Comparison of ENCODE assay signal across 24 mouse cellular contexts in the genomic region with DNA sequence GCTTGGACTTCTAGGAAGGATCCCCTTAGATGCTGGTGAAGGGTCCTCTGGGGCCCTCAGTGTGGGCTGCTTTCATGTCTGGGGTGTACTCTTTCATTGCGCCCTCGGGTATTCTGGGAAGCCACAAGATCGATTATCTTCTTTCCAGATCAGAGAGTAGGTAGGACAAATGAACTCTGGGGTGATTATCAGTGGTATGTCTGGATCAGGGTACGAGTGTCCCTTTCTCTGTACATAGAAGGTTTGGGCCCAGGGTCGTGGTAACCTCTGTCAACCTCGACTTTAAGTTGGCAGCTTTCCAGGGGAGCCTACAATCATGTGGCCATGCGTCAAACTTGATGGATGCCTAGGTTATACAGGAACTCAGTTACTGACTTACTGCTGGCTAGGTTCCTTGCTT. TPM values are rescaled to one million over a fixed set of nuclear protein-coding genes. Genes with fewer than 3 reads are reported as not detected.
DNase-seq lines count a peak whose midpoint lies in the region; ATAC-seq and TF ChIP-seq lines count a peak whose summit lies in the region.
"Had no signal": no experiment of that assay in that cellular context is flagged by ENCODE, and none has a peak within 500 bp of the region (broad histone marks: within the 10 kb centered on the region; RNA-seq: fewer than 3 reads in every experiment).

No protein-coding gene starts in this region.

- ATAC-seq in forebrain, embryonic 14.5 days = no peak
- ATAC-seq: forebrain, embryonic 15.5 days; intestine, postnatal 0 days; Patski had no signal

- 26% methylated on average over 7 of the region's 7 CpGs for WGBS in cerebellum, adult 2 months
- WGBS in forebrain, embryonic 14.5 days = 90% methylated on average over 7 of the region's 7 CpGs

- TF ChIP-seq CTCF in cerebellum, adult 2 months (IDR thresholded peaks at IDR 0.05; ENCODE audit: borderline replicate concordance, insufficient read depth, low read depth, low read length) = no peak
- no peak for TF ChIP-seq CTCF in MEL (IDR thresholded peaks at IDR 0.05 in 2 of 3, conservative IDR thresholded peaks at IDR 0.05 in 1 of 3; ENCODE audit: control insufficient read depth in 1 of 3, insufficient read depth in 1 of 3, low read depth in 2 of 3, low read length in 3 of 3, poor library complexity in 1 of 3, severe bottlenecking in 1 of 3)

- H3K36me3 ChIP-seq in MEL (ENCODE audit: control insufficient read depth in 1 of 2, insufficient read depth in 2 of 2, low read length in 2 of 2) = no peaks in the 10 kb centered on the region; a peak in 1 of 4 replicates
- no peaks in the 10 kb centered on the region for H3K36me3 ChIP-seq in forebrain, embryonic 14.5 days (ENCODE audit: control insufficient read depth, insufficient read depth, low read length)
- H3K36me3 ChIP-seq: embryonic facial prominence, embryonic 12.5 days; embryonic facial prominence, embryonic 15.5 days; forebrain, embryonic 15.5 days had no signal

- H3K9ac ChIP-seq in MEL (ENCODE audit: control insufficient read depth, low read depth, low read length, poor library complexity, severe bottlenecking) = no peak overlapping the region
- no peak overlapping the region for H3K9ac ChIP-seq in forebrain, embryonic 14.5 days (ENCODE audit: low read length)
- H3K9ac ChIP-seq: embryonic facial prominence, embryonic 12.5 days; embryonic facial prominence, embryonic 15.5 days; forebrain, embryonic 15.5 days; hindbrain, embryonic 12.5 days; hindbrain, embryonic 15.5 days had no signal

- peak overlapping the region; percentile 66 for H3K4me3 ChIP-seq in cerebellum, adult 2 months (replicated peaks; ENCODE audit: insufficient read depth, low read depth, low read length)
- no peak overlapping the region for H3K4me3 ChIP-seq in MEL (ENCODE audit: control insufficient read depth in 1 of 2, insufficient read depth in 1 of 2, low read depth in 2 of 2, low read length in 2 of 2)
- H3K4me3 ChIP-seq in forebrain, embryonic 14.5 days (ENCODE audit: low read depth, low read length) = no peak overlapping the region
- H3K4me3 ChIP-seq: embryonic facial prominence, embryonic 12.5 days; embryonic facial prominence, embryonic 15.5 days; forebrain, embryonic 15.5 days; heart, adult 2 months; hindbrain, embryonic 12.5 days; hindbrain, embryonic 15.5 days had no signal

- no peaks in the 10 kb centered on the region for H3K27me3 ChIP-seq in cerebellum, adult 2 months (ENCODE audit: control insufficient read depth, insufficient read depth, low read length)
- H3K27me3 ChIP-seq in MEL (ENCODE audit: control insufficient read depth in 1 of 2, insufficient read depth in 2 of 2, low read length in 2 of 2) = no peaks in the 10 kb centered on the region
- H3K27me3 ChIP-seq in forebrain, embryonic 14.5 days (replicated peaks; ENCODE audit: control insufficient read depth, insufficient read depth, low read length) = peaks cover 12% of the 10 kb centered on the region; the same call in 1 of the 2 replicates

- DNase-seq in cerebellum, adult 2 months = peak in 1 of 2 experiments; percentile 47
- no peak for DNase-seq in cerebellum, adult 18-20 months
- DNase-seq in heart, adult 11 months = peak; percentile 85
- DNase-seq in heart, adult 9 months (ENCODE audit: low spot score in 2 of 2) = no peak
- DNase-seq in lung, postnatal 36 days = peak; percentile 23
- DNase-seq in lung, postnatal 14 days = no peak
- DNase-seq in MEL (ENCODE audit: low read depth, low spot score) = peak; percentile 24
- DNase-seq in forebrain, embryonic 14.5 days (ENCODE audit: low spot score) = no peak
- DNase-seq: adrenal gland, postnatal 10 days; adrenal gland, postnatal 36 days; gastrocnemius, postnatal 25 days; heart, adult 2 months had no signal

- no peak overlapping the region for H3K4me2 ChIP-seq in forebrain, embryonic 14.5 days (ENCODE audit: low read length)
- H3K4me2 ChIP-seq: embryonic facial prominence, embryonic 12.5 days; embryonic facial prominence, embryonic 15.5 days; forebrain, embryonic 15.5 days; heart, embryonic 11.5 days; hindbrain, embryonic 12.5 days; hindbrain, embryonic 15.5 days had no signal

- H3K79me2 ChIP-seq in MEL (ENCODE audit: control insufficient read depth, insufficient read depth, low read length, poor library complexity) = no peaks in the 10 kb centered on the region

- TF ChIP-seq EP300 in MEL (IDR thresholded peaks at IDR 0.05; ENCODE audit: low read depth in 1 of 2, low read length in 2 of 2) = no peak

- H3K4me1 ChIP-seq in cerebellum, adult 2 months (ENCODE audit: control insufficient read depth, insufficient read depth, low read length) = peaks cover 56% of the 10 kb centered on the region
- no peaks in the 10 kb centered on the region for H3K4me1 ChIP-seq in MEL (ENCODE audit: control insufficient read depth in 1 of 2, insufficient read depth in 2 of 2, low read length in 2 of 2)
- H3K4me1 ChIP-seq in forebrain, embryonic 14.5 days (ENCODE audit: control insufficient read depth, insufficient read depth, low read length) = no peaks in the 10 kb centered on the region; the same call in 1 of the 2 replicates

- TF ChIP-seq RAD21 in MEL (IDR thresholded peaks at IDR 0.05; ENCODE audit: low read depth, low read length) = no peak

- no peaks in the 10 kb centered on the region for H3K9me3 ChIP-seq in MEL (replicated peaks; ENCODE audit: insufficient read depth, low read length)
- H3K9me3 ChIP-seq in forebrain, embryonic 14.5 days (replicated peaks; ENCODE audit: control insufficient read depth, low read length) = no peaks in the 10 kb centered on the region
- H3K9me3 ChIP-seq: embryonic facial prominence, embryonic 12.5 days; embryonic facial prominence, embryonic 15.5 days; forebrain, embryonic 15.5 days; hindbrain, embryonic 12.5 days; hindbrain, embryonic 15.5 days had no signal

- no peak for TF ChIP-seq POLR2A in cerebellum, adult 2 months (IDR thresholded peaks at IDR 0.05; ENCODE audit: borderline replicate concordance, insufficient read depth, low read length)
- no peak for TF ChIP-seq POLR2A in MEL (IDR thresholded peaks at IDR 0.05; ENCODE audit: control insufficient read depth in 1 of 2, insufficient read depth in 1 of 2, low read depth in 1 of 2, low read length in 2 of 2, poor library complexity in 1 of 2)

- peak overlapping the region; percentile 79 for H3K27ac ChIP-seq in cerebellum, adult 2 months (ENCODE audit: insufficient read depth, low read length)
- no peak overlapping the region for H3K27ac ChIP-seq in MEL (ENCODE audit: control insufficient read depth, low read depth, low read length)
- no peak overlapping the region for H3K27ac ChIP-seq in forebrain, embryonic 14.5 days (ENCODE audit: low read depth, low read length)
- H3K27ac ChIP-seq: embryonic facial prominence, embryonic 12.5 days; embryonic facial prominence, embryonic 15.5 days; forebrain, embryonic 15.5 days; heart, adult 2 months; hindbrain, embryonic 12.5 days; hindbrain, embryonic 15.5 days had no signal

TF ChIP-seq in MEL, 35 proteins besides CTCF, POLR2A, EP300 and RAD21:
- TF ChIP-seq TCF12 (IDR thresholded peaks at IDR 0.05; ENCODE audit: low read depth, low read length) (no peak), MAZ (IDR thresholded peaks at IDR 0.05; ENCODE audit: low read depth, low read length) (no peak), TBP (IDR thresholded peaks at IDR 0.05; ENCODE audit: low read depth, low read length) (no peak), SIN3A (IDR thresholded peaks at IDR 0.05; ENCODE audit: low read length) (no peak), TAL1 (IDR thresholded peaks at IDR 0.05; ENCODE audit: low read length) (no peak), GABPA (IDR thresholded peaks at IDR 0.05; ENCODE audit: low read depth, low read length) (no peak), HCFC1 (IDR thresholded peaks at IDR 0.05; ENCODE audit: low read depth, low read length) (no peak), MAX (IDR thresholded peaks at IDR 0.05; ENCODE audit: low read length) (no peak)

RNA-seq across cellular contexts. Expression of gene Shank3, which starts 26.5 kb away (rescaled TPM):
- 84.7 and 97.2 TPM in 2 replicates for polyA plus RNA-seq in cerebellum, adult 2 months (2012; rRNA removed)
- 7.8 and 14.2 TPM in 2 replicates for total RNA-seq in MEL (2012; rRNA removed)
- polyA plus RNA-seq in MEL (2012; ENCODE audit: insufficient read depth in 1 of 2, insufficient read length in 2 of 2, low read depth in 1 of 2, low replicate concordance in 2 of 2, missing spikeins in 1 of 2) = 10 to 100 TPM in 1 of 2 experiments, not detected in 1; 20.3 TPM
- 4.8 and 6.0 TPM in 2 replicates for polyA plus RNA-seq in forebrain, embryonic 14.5 days (2014; fragmentation: Nextera tagmentation; extraction: Ambion mirVana)

RNA-seq across cellular contexts. Expression of gene Acr, which starts 42.2 kb away (rescaled TPM):
- polyA plus RNA-seq in cerebellum, adult 2 months (2012; rRNA removed) = 2.4 and 2.6 TPM in 2 replicates
- not detected in 2 replicates for total RNA-seq in MEL (2012; rRNA removed)
- under 1 TPM in 1 of 2 experiments, not detected in 1; 0.15 TPM for polyA plus RNA-seq in MEL (2012; ENCODE audit: insufficient read depth in 1 of 2, insufficient read length in 2 of 2, low read depth in 1 of 2, low replicate concordance in 2 of 2, missing spikeins in 1 of 2)
- polyA plus RNA-seq in forebrain, embryonic 14.5 days (2014; fragmentation: Nextera tagmentation; extraction: Ambion mirVana) = 0.63 and 1.2 TPM in 2 replicates
- total RNA-seq: adrenal gland, adult 18-20 months; adrenal gland, postnatal 36 days; common myeloid progenitor, adult 5-6 weeks; ES-E14; hematopoietic stem cell, adult 5-6 weeks had no signal
- polyA plus RNA-seq: Patski had no signal

RNA-seq across cellular contexts. Expression of gene Arsa, which starts 48.7 kb away (rescaled TPM):
- 39.2 and 40.9 TPM in 2 replicates for polyA plus RNA-seq in cerebellum, adult 2 months (2012; rRNA removed)
- total RNA-seq in MEL (2012; rRNA removed) = 8.4 and 9.1 TPM in 2 replicates
- polyA plus RNA-seq in MEL (2012; ENCODE audit: insufficient read depth in 1 of 2, insufficient read length in 2 of 2, low read depth in 1 of 2, low replicate concordance in 2 of 2, missing spikeins in 1 of 2) = 10 to 100 TPM in 1 of 2 experiments, not detected in 1; 28.1 TPM
- 14.0 and 16.5 TPM in 2 replicates for polyA plus RNA-seq in forebrain, embryonic 14.5 days (2014; fragmentation: Nextera tagmentation; extraction: Ambion mirVana)

Comparison
In these comparisons a context has a peak if more than half of its experiments do, and no peak if none do; other contexts are left out.
1. DNase-seq: peak in heart, adult 11 months (single experiment), lung, postnatal 36 days (single experiment) and MEL (single experiment); none in cerebellum, adult 18-20 months (0 of 2), heart, adult 9 months (0 of 2), lung, postnatal 14 days (single experiment) and forebrain, embryonic 14.5 days (single experiment).